Mouse (Mus musculus) forebrain, postnatal 0 days (tissue): ENCODE data around the gene Map4k1. TPM values are rescaled to one million over a fixed set of nuclear protein-coding genes. Genes with fewer than 3 reads are reported as not detected.

Experiments used
- ATAC-seq: fragments of 200-750 bp; cut with Nextera tagmentation; 2 replicates; pipeline ENCODE4 v1.8.0; 2017; ENCODE audit warnings: mild to moderate bottlenecking, moderate library complexity
- DNase-seq: peaks from one replicate; pipeline ENCODE4 v3.0.0-alpha.2; 2015
- H3K27ac ChIP-seq: fragments of 300-500 bp; sonication (generic); 2 replicates; pipeline ENCODE4 v1.5.1; 2014; ENCODE audit warnings: low read depth, mild to moderate bottlenecking, antibody characterized with exemption, low read length, moderate library complexity, mixed read lengths
- H3K27me3 ChIP-seq: fragments of 300-500 bp; sonication (generic); 2 replicates; pipeline ENCODE4 v1.6.1; 2014; ENCODE audit warnings: mild to moderate bottlenecking, low read length, mixed read lengths; ENCODE audit not compliant: insufficient read depth
- H3K36me3 ChIP-seq: fragments of 300-500 bp; sonication (generic); 2 replicates; pipeline ENCODE4 v1.6.1; 2014; ENCODE audit warnings: mild to moderate bottlenecking, moderate library complexity; ENCODE audit not compliant: insufficient read depth
- H3K4me1 ChIP-seq: fragments of 300-500 bp; sonication (generic); 2 replicates; pipeline ENCODE4 v1.6.1; 2014; ENCODE audit warnings: antibody characterized with exemption; ENCODE audit not compliant: insufficient read depth
- H3K4me2 ChIP-seq: fragments of 300-500 bp; sonication (generic); 2 replicates; pipeline ENCODE4 v1.6.1; 2014; ENCODE audit warnings: low read depth, mild to moderate bottlenecking, moderate library complexity
- H3K4me3 ChIP-seq: fragments of 300-500 bp; sonication (generic); 2 replicates; pipeline ENCODE4 v1.5.1; 2014; ENCODE audit warnings: low read depth, low read length, mixed read lengths
- H3K9ac ChIP-seq: fragments of 300-500 bp; sonication (generic); 2 replicates; pipeline ENCODE4 v1.6.1; 2014; ENCODE audit warnings: mild to moderate bottlenecking
- H3K9me3 ChIP-seq: fragments of 300-500 bp; sonication (generic); 2 replicates; pipeline ENCODE4 v1.6.1; 2016; ENCODE audit warnings: low read length
- CTCF ChIP-seq: sonication (generic); IDR thresholded peaks from 2 replicates; pipeline ENCODE4 v1.5.1; 2016; ENCODE audit warnings: antibody characterized with exemption, control low read depth, low read depth
- WGBS: fragments of 180-500 bp; shearing (Covaris S2); extraction: QIAGEN DNeasy Blood & Tissue Kit; methylation state at CpG from one replicate; pipeline ENCODE4 v1.1.7; 2014; 5-methylcytosine and 5-hydroxymethylcytosine counted together
- polyA plus RNA-seq: library from polyadenylated mRNA; unstranded; fragments of >200 nt; fragmentation: Nextera tagmentation; extraction: Ambion mirVana; gene quantifications from 2 replicates; pipeline ENCODE4 v1.2.1, GENCODE M21; 2015
- total RNA-seq: library from RNA; depleted of rRNA; stranded (reverse); fragments of >200 nt; gene quantifications from 2 replicates; pipeline ENCODE4 v1.2.3, GENCODE M21; 2014

Gene Map4k1
- total and polyA plus RNA-seq, 2 experiments from 2014 or later, result 3.6 to 18.9 TPM

- H3K4me2 ChIP-seq, result no peak overlapping the region
- H3K27ac ChIP-seq, result no peak overlapping the region
- TF ChIP-seq CTCF, result no peak
- H3K27me3 ChIP-seq, result no peaks in the 10 kb centered on the region
- DNase-seq (no peak), ATAC-seq (no peak)
- 0 out of 2 replicates have a peak, but pooled peaks cover 9% of the 10 kb centered on the region for H3K4me1 ChIP-seq
- no peak overlapping the region for H3K4me3 ChIP-seq
- no peaks in the 10 kb centered on the region for H3K9me3 ChIP-seq
- 82% methylated on average over 4 of the region's 4 CpGs for WGBS
- H3K9ac ChIP-seq, result no peak overlapping the region
- no peaks in the 10 kb centered on the region for H3K36me3 ChIP-seq
Measured at GRCm38 (mm10) chr7:28941129-28941528, 40.7 kb upstream of the Map4k1 start.

DNA sequence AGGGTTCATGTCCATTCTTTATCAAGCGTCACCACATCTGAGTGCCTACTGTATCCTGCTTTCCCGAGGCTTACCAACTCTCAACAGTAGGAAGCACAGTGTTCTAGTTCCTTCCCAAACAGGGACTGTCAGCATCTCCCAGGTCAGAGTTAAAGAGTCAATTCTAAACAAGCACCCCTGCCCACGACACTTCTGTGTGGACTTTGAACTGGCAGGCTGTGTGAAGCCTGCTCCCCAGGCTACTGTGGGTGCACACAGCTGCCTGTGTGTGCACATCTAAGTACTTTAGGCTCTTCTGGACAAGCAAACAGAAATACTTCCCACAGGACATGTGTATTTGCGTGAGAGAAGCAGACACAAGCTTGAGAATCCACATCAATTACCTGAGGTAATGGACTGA lies 40.3 kb upstream of the Map4k1 start:
- TF ChIP-seq CTCF, result no peak
- no peak overlapping the region for H3K4me3 ChIP-seq
- H3K4me2 ChIP-seq, result no peak overlapping the region
- no peaks in the 10 kb centered on the region for H3K27me3 ChIP-seq
- H3K9ac ChIP-seq, result no peak overlapping the region
- 82% methylated on average over 4 of the region's 4 CpGs for WGBS
- H3K4me1 ChIP-seq, result 0 out of 2 replicates have a peak, but pooled peaks cover 12% of the 10 kb centered on the region
- H3K36me3 ChIP-seq, result no peaks in the 10 kb centered on the region
- no peaks in the 10 kb centered on the region for H3K9me3 ChIP-seq
- ATAC-seq, result no peak
- DNase-seq, result no peak
- H3K27ac ChIP-seq, result no peak overlapping the region

DNA sequence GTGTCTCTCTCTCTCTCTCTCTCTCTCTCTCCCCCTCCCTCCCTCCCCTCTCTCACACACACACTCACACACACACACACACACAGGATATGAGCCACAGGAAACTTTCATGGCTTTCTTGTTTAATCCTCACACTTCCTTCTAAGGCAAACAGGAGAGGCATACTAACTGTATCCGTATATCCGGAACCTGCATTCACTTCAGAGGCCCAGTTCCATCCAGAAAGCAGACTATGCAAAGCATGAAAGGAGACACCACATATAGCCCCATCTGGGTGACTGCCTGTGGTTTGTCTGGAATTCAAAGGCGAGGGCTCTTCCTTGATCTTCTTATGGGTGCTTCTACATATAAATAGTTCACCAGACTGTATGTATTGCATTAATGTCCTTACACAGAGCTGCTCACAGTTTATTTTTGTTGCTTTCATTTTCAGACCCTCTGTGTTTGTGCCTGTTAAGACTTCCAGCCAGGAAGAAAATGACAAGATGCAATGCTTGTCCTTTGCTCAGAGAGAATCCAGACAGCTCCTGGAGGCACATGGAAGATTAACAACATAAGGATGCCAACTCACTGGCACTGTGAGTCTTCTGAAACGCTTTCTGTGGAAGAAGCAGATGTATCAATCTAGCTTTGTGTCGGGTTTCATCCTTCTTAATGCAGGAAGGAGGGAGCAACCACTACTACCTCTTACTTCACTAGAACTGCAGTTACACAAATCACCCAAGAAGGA lies 38.2 kb upstream of the Map4k1 start:
- Histone ChIP-seq H3K9me3 (no peaks in the 10 kb centered on the region), H3K36me3 (no peaks in the 10 kb centered on the region), H3K27ac (peak overlapping the region; percentile 66; the same call in 1 of the 2 replicates), H3K27me3 (no peaks in the 10 kb centered on the region), H3K4me3 (no peak overlapping the region), H3K9ac (no peak overlapping the region), H3K4me2 (no peak overlapping the region), H3K4me1 (0 out of 2 replicates have a peak, but pooled peaks cover 12% of the 10 kb centered on the region)
- DNase-seq (peak; percentile 65), ATAC-seq (peak; percentile 84)
- WGBS, result 61% methylated on average over 5 of the region's 5 CpGs
- no peak for TF ChIP-seq CTCF

GRCm38 (mm10) chr7:28944756-28945415 lies 37.0 kb upstream of the Map4k1 start:
- no peak for TF ChIP-seq CTCF
- DNase-seq (no peak), ATAC-seq (no peak)
- Histone ChIP-seq H3K9ac (no peak overlapping the region), H3K27me3 (no peaks in the 10 kb centered on the region), H3K4me1 (0 out of 2 replicates have a peak, but pooled peaks cover 12% of the 10 kb centered on the region), H3K27ac (0 out of 2 replicates have a peak overlapping the region, but pooled peaks have one; percentile 29), H3K4me3 (no peak overlapping the region), H3K9me3 (no peaks in the 10 kb centered on the region), H3K4me2 (no peak overlapping the region), H3K36me3 (no peaks in the 10 kb centered on the region)
- 22% methylated on average over 6 of the region's 6 CpGs for WGBS

DNA sequence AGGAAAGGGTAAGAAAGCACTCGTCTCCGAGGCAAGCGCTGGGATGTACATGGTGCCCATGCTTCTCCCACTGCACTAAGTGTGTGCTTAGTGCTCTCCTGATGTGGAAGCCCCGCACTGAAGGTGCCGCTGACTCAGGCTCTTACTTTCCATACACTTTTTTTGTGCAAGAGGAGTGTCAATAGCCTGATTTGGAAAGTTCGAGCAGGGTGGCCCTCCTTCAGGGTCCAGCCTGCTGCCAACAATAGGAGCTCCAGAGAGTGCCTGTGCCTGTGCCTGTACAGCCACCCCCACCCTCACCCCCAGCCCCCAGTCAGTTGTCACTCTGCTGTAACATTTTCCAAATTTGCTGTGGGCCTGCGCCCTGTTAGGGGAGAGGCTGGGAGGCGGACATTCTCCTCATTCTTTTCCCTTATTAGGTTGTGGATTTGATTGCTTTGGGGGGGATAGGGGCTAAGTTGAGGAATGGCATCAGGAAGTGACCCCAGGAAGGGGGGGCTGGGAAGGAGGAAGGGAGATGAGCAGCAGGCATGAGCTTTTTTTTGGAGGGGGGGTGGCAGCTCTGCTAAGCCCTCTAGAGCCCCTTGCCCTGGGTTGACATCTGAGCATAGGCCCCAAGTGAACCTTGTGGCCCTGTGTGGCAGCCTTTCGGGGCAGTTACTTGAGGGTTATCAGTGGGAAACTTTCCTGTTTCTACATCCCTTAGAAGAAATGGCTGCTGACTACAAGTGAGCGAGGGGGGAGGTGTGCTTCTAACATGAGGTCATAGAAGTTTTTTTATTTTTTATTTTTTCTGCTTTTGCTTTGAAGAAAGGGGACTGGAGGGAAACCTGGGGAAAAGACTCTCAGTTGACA lies 36.2 kb upstream of the Map4k1 start:
- Histone ChIP-seq H3K9ac (no peak overlapping the region), H3K36me3 (no peaks in the 10 kb centered on the region), H3K4me2 (no peak overlapping the region), H3K4me1 (0 out of 2 replicates have a peak, but pooled peaks cover 12% of the 10 kb centered on the region), H3K27ac (0 out of 2 replicates have a peak overlapping the region, but pooled peaks have one; percentile 29), H3K27me3 (no peaks in the 10 kb centered on the region), H3K9me3 (no peaks in the 10 kb centered on the region), H3K4me3 (no peak overlapping the region)
- DNase-seq (no peak), ATAC-seq (peak; percentile 17; the same call in 1 of the 2 replicates)
- 23% methylated on average over 10 of the region's 10 CpGs for WGBS
- TF ChIP-seq CTCF, result no peak

DNA sequence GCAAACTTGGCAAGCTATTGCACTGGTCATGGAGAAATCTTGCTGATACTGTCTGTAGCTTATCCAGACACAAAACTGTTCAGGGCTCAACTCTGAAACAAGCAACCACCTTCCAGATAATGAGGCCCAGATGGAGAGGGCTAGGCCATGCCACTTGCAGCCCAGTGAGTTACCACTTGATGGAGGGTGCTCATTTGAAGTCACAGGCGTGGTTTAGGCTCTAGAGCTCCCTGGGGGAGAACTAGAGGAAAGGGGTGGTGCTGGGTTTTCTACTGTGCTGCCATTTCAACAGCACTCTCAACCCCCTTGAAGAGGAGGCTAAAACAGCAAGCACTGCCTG lies 35.6 kb upstream of the Map4k1 start:
- Histone ChIP-seq H3K4me3 (no peak overlapping the region), H3K4me1 (0 out of 2 replicates have a peak, but pooled peaks cover 12% of the 10 kb centered on the region), H3K9ac (no peak overlapping the region), H3K9me3 (no peaks in the 10 kb centered on the region), H3K4me2 (no peak overlapping the region), H3K36me3 (no peaks in the 10 kb centered on the region), H3K27me3 (no peaks in the 10 kb centered on the region), H3K27ac (no peak overlapping the region)
- WGBS, result 44% methylated on average over 1 of the region's 1 CpGs
- ATAC-seq, result no peak
- TF ChIP-seq CTCF, result no peak
- DNase-seq, result no peak
